19 mouse cellular contexts compared by ENCODE assay signal in the genomic region with DNA sequence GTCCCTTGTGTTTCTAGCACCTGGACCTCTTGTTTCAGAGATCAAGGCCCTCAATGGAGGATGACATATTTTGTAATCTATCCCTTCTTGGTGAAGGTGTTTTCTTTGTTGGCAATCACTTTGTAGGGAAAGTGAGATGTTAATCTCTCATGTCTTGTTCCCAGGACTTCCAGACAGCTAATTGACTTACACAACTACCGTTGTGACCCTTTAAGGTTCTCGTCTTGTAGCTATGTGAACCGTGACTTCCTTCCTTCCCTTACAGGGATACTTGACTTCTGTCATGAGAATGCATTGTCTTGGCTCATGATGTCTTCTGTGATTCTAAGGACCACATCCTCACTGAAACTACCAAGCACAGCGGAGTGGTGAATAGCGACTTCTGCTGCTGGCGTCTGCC.
"Had no signal": no experiment of that assay in that cellular context is flagged by ENCODE, and none has a peak within 500 bp of the region (broad histone marks: within the 10 kb centered on the region; RNA-seq: fewer than 3 reads in every experiment).

No protein-coding gene starts in this region.

- H3K4me3 ChIP-seq: midbrain, embryonic 10.5 days; midbrain, embryonic 12.5 days; myocyte; neural tube, embryonic 13.5 days; neural tube, embryonic 15.5 days had no signal

- DNase-seq: lung, adult 18-20 months; lung, embryonic 14.5 days; lung, postnatal 10 days; lung, postnatal 4 days; midbrain, embryonic 14.5 days; retina, postnatal 1 day; right cerebral cortex, adult 18-20 months; right cerebral cortex, postnatal 25 days; right cerebral cortex, postnatal 4 days; spleen, adult 18-20 months; thymus, adult 18-20 months; thymus, postnatal 14 days; thymus, postnatal 36 days had no signal

- H3K4me1 ChIP-seq: midbrain, embryonic 12.5 days; neural tube, embryonic 13.5 days; neural tube, embryonic 15.5 days had no signal

- H3K27ac ChIP-seq: midbrain, embryonic 10.5 days; midbrain, embryonic 12.5 days; neural tube, embryonic 13.5 days; neural tube, embryonic 15.5 days had no signal

- ATAC-seq: midbrain, embryonic 16.5 days had no signal

- H3K36me3 ChIP-seq: midbrain, embryonic 10.5 days; midbrain, embryonic 12.5 days; neural tube, embryonic 13.5 days; neural tube, embryonic 15.5 days had no signal

- H3K4me2 ChIP-seq: lung, embryonic 14.5 days; midbrain, embryonic 12.5 days; neural tube, embryonic 13.5 days; neural tube, embryonic 15.5 days had no signal

- H3K27me3 ChIP-seq: midbrain, embryonic 12.5 days; neural tube, embryonic 13.5 days; neural tube, embryonic 15.5 days had no signal

- H3K9ac ChIP-seq: lung, embryonic 14.5 days; midbrain, embryonic 12.5 days; neural tube, embryonic 13.5 days; neural tube, embryonic 15.5 days had no signal

- H3K9me3 ChIP-seq: midbrain, embryonic 12.5 days; neural tube, embryonic 15.5 days had no signal
